Mouse (Mus musculus) frontal cortex, postnatal 25 days (tissue): ENCODE data around the gene Gm21818.
"Not testable (repeated sequence)": the region's sequence is repeated elsewhere in the genome, so short reads cannot be mapped to it uniquely, and the experiment has no call there.

Experiments
- DNase-seq, 2 experiments: peaks; one replicate each; pipeline ENCODE4 v3.0.0; 2022; ENCODE audit warnings: low spot score in 2 of 2

Gm21818 gene

DNA sequence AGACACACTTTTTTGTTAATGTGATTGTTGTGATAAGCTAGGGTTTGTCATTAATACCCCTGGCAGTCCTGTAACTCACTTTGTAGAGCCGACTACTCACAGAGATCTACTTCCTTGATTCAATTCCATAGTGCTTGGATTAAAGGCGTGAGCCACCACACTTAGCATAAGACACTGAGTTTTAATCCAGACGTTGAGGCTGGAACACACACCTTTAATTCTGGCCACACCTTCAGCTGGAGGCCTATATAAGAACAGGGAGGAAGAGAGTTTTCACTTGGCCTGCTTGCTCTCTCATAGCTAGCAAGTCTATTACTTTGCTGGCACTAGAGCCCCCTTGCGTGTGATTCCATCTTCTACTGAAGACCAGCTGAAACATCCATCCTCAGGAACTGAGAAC is at the start of gene Gm21818:
Gm21818 (plus strand) TSS at position 301 of the 400 bp plus-strand sequence.
- not testable (repeated sequence) for DNase-seq

DNA sequence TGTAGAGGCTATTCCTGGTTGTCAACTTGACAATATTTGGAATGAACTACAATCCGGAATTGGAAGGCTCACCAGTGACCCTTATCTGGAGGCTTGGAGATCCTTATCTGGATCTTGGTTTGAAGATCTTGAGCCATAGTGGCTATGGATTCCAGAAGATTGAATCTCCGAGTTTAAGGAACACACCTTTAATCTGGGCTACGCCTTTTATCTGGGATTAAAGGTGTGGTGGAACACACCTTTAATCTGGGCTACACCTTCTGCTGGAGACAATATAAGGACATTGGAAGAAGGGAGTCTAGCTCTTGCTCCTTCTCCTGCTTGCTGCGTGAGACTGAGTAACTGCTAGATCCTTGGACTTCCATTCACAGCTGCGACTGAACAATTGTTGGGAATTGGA is 32.3 kb upstream of the Gm21818 start, which contains the start of gene Gm20767:
Gm20767 (plus strand) TSS at position 301 of the 400 bp plus-strand sequence.
- not testable (repeated sequence) for DNase-seq

DNA sequence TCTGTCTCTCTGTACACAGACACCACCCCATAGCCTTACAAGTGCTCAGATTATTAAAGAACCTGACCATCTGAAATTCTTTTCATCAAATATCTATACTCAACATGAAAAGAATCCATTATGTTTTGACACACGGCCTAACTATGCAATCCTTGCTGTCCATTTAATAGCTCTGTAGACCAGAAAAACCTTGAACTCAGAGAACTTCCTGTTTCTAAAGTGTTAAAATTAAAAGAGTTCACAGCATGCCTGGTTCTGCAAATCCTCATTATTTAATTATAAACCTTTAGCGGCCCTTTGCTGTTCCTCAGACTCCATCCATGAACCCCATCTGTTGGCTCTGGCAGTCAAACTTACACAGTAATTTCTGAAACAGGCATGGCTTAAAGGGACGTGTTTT is 29.9 kb upstream of the Gm21818 start:
- DNase-seq: not testable (repeated sequence)

DNA sequence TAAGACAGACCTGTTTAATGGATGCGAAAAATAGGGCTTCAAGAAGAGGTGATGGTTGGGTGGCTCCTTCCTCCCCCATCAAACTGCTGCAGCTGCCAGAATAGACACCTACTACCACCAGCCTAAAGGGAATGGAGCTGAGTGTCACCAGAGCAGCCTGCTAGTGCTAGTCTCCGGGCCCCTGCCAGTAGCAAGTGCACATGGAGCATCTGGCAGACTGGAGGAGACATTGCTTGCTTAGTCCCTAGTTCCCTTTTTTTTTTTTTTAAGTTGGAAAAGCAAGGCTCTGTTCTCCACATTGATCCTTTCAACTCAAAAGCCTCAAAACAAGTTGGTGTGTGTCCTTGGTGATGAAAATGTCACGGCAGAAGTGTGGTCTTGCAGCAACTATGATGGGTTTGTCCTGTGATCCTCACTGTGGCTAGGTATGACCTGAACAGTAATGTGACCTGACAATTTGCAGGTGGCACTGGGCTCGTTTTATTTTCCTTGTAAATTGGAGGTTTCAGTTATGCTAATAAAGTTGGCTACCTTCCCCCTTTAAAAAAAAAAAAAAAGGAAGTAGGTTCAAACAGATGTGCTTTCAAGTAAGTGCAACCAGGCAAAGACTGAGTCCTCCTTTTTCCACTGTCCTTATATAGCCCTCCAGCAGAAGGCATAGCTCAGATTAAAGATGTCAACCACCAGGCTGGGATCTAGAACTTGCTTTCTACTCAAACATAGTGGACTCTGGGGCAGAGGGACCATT is 22.4 kb upstream of the Gm21818 start:
- DNase-seq: not testable (repeated sequence)

DNA sequence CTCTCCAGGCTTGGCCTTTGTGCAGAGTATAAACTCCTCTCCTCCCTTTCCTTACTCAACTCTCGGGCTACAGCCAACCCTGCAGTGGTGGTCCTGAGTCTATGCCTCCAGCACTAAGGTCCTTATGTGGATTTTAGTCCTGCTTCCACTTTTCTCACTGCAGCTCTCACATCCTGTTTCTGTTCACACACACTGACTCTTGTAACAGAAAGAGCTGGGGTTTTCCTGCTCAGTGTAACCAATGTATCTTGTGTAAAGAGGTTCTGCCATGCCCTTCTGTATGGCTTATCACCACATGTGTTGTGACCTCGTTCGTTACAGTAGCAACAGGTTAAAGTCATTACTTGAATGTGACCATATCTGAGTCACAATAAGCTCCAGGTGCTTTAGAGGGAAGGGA is 21.6 kb upstream of the Gm21818 start:
- DNase-seq: not testable (repeated sequence)

DNA sequence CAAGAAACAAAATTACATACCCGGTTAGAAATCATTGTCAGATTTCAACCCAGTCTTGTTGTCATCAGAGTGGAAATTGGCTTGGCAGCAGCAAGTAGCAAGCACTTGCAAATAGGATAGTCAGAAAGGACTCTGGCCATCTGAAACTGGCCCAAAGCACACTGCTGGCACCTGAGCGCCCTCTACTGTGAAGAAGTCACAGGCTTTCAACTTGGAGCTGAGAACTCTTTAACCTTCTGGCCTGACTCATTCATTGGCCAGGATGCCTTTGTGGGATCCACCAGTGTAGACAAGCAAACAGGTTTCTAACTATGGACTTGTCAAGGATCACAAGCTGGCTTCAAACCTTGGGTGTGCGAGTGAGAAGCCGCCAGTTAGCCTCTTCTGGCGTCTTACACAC is 3.9 kb upstream of the Gm21818 start:
- not testable (repeated sequence) for DNase-seq

DNA sequence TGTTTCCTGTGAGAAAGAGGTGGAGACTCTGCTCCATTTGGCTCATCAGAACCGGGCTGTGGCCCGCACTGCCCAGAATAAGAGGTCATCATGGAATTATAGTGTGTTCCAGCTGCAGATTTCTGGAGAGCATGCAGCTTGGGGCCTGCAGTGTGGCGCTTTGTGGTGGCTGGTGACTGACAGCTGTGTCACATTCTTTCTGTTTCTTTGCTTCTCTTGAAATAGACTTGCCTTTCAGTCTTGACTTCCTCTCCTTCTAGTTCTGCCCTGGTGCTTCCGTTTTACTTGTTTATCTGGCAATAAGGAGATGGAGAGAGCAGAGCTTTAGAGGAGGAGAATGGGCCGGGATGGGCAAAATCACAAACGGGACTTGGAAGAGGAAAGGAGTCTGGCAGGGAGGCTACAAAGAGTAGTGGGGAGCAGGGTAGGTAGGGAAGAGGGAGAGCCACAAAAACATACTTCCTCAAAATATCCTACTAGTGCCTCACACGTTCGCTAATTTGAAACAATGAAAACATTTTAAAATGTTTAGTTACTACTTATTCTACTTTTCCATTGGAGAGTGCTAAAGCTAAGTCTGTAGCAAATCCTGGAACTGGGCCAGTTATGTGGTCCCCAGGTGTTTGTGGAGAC is 24.1 kb downstream of the Gm21818 start:
- not testable (repeated sequence) for DNase-seq

DNA sequence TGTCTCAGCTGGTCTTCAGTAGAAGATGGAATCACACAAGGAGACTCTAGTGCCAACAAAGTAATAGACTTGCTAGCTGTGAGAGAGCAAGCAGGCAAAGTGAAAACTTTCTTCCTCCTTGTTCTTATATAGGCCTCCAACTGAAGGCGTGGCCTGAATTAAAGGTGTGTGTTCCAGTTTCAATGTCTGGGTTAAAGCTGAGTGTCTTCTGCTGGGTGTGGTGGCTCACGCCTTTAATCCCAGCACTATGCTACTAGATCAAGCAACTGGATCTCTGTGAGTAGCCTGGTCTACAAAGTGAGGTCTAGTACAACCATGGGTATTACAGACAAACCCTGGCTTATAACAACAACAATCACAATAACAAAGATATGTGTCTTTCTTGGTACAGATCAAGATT is 43.6 kb downstream of the Gm21818 start, which contains the start of gene Gm21762:
Gm21762 (minus strand) TSS at position 101 of the 400 bp plus-strand sequence.
- not testable (repeated sequence) for DNase-seq

DNA sequence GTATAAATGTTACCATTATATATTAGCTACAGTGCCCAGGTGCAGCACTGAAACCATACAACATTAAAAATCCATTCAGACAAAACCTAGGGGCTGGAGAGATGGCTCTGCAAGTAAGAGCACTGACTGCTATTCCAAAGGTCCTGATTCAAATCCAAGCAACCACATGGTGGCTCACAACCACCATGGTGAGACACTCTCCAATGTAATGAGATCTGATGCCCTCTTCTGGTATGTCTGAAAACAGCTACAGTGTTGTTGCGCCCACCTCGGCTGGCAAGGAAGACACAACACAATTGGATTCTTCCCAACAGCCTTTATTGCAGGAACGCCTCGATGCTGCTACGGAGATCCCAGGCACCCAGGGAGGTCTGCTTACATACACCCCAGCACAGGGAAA is 48.7 kb downstream of the Gm21818 start:
- DNase-seq: not testable (repeated sequence)

DNA sequence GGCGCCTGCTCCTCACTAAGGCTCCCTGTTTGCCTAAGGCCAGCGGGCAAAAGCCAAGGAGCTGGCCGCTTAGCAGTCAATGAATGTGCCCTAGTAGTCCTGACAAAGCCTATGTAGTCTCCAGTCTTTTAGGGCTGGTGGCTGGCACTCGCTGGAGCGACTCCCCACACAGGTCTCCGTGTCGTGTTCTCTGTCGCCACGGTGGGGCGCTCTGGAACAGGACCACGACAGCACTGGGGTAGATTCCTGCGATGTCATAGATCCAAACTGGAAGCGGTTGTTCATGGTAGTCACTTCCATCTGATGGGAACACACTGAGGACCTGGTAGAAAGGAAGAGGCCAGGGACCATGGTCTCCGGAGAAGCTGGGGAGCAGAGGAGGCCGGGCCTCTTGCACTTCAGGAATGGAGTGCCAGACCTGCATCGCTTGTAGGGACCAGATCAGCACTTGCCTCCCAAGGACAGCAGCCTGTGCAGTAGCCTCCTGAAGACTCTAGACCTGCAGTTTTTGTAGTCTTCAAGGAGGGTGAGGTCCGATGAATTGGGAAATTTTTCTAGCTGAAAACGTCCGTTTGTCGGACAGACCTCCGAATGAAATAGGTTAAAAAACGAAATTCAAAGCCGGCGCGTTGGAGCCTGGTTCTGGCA is 50.9 kb downstream of the Gm21818 start:
- not testable (repeated sequence) for DNase-seq
